Mouse (Mus musculus) forebrain, embryonic 12.5 days (tissue): ENCODE results near the gene Myt1l. TPM values are rescaled to one million over a fixed set of nuclear protein-coding genes. Genes with fewer than 3 reads are reported as not detected.

ENCODE experiments used
- ATAC-seq: fragments of 200-750 bp; cut with Nextera tagmentation; 2 replicates; pipeline ENCODE4 v1.8.0; 2017; ENCODE audit warnings: moderate TSS enrichment; ENCODE audit not compliant: low FRiP score
- H3K27ac ChIP-seq: fragments of 300-500 bp; sonication (generic); 2 replicates; pipeline ENCODE4 v1.5.1; 2016; ENCODE audit warnings: mild to moderate bottlenecking
- H3K27me3 ChIP-seq: fragments of 300-500 bp; sonication (generic); 2 replicates; pipeline ENCODE4 v1.6.1; 2016; ENCODE audit warnings: mild to moderate bottlenecking
- H3K36me3 ChIP-seq: fragments of 300-500 bp; sonication (generic); replicated peaks from 2 replicates; pipeline ENCODE4 v1.6.1; 2016; ENCODE audit warnings: mild to moderate bottlenecking
- H3K4me1 ChIP-seq: fragments of 300-500 bp; sonication (generic); 2 replicates; pipeline ENCODE4 v1.6.1; 2016
- H3K4me2 ChIP-seq: fragments of 300-500 bp; sonication (generic); 2 replicates; pipeline ENCODE4 v1.6.1; 2016; ENCODE audit warnings: mild to moderate bottlenecking, moderate library complexity
- H3K4me3 ChIP-seq: fragments of 300-500 bp; sonication (generic); replicated peaks from 2 replicates; pipeline ENCODE4 v1.5.1; 2016; ENCODE audit warnings: mild to moderate bottlenecking
- H3K9ac ChIP-seq: fragments of 300-500 bp; sonication (generic); 2 replicates; pipeline ENCODE4 v1.6.1; 2016; ENCODE audit warnings: mild to moderate bottlenecking
- H3K9me3 ChIP-seq: fragments of 300-500 bp; sonication (generic); 2 replicates; pipeline ENCODE4 v1.6.1; 2016
- WGBS: fragments of 180-500 bp; shearing (Covaris S2); methylation state at CpG from one replicate; pipeline ENCODE4 v1.1.7; 2016; 5-methylcytosine and 5-hydroxymethylcytosine counted together
- polyA plus RNA-seq: library from polyadenylated mRNA; unstranded; fragments of >200 nt; fragmentation: Nextera tagmentation; extraction: Ambion mirVana; gene quantifications from 2 replicates; pipeline ENCODE4 v1.2.1, GENCODE M21; 2016

The Myt1l gene
- polyA plus RNA-seq, 1 experiment from 2014 or later, result 53.6 TPM

GRCm38 (mm10) chr12:29806415-29806814 is 278.2 kb downstream of the Myt1l start:
- H3K27me3 ChIP-seq, result no peaks in the 10 kb centered on the region
- H3K9me3 ChIP-seq, result no peaks in the 10 kb centered on the region
- H3K4me3 ChIP-seq, result no peak overlapping the region
- H3K4me2 ChIP-seq, result no peak overlapping the region
- peaks cover 12% of the 10 kb centered on the region for H3K4me1 ChIP-seq
- H3K36me3 ChIP-seq, result no peaks in the 10 kb centered on the region
- H3K9ac ChIP-seq, result no peak overlapping the region
- WGBS, result 81% methylated on average over 1 of the region's 1 CpGs
- ATAC-seq, result no peak
- no peak overlapping the region for H3K27ac ChIP-seq

DNA sequence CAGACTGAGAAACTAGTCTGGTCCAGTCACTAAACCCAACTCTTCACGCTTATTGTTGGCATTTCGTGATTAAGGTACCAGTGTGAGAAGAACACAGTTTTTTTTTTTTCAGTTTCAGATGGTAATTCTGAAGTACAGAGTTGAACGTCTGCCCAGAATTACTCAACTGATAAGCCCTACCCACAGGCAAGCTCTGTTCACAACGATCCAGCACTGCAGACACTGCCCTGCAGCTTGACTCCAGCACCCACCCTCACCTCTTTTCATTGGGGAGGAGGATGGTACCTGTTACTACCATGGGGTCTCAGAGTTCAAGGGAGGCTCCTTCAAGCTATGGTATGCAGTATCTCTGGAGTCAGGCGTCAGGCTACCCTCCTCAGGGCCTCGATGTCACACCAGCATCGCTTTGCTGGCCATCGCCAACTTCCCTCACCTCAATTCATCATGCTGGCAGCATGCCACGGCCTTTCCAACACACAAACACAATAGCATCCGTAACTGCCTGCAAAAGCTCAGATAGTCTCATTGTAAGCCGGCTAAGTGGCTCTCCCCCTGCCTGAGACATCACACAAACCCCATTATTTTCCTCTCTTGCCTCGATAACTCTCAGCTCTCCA is 281.5 kb downstream of the Myt1l start:
- ATAC-seq, result 0 out of 2 replicates have a peak, but pooled peaks have one; percentile 30
- WGBS, result 43% methylated on average over 12 of the region's 12 CpGs

GRCm38 (mm10) chr12:29815466-29815865 is 287.3 kb downstream of the Myt1l start:
- Histone ChIP-seq H3K4me3 (no peak overlapping the region), H3K36me3 (no peaks in the 10 kb centered on the region), H3K4me2 (no peak overlapping the region), H3K4me1 (peaks cover 17% of the 10 kb centered on the region), H3K27me3 (no peaks in the 10 kb centered on the region), H3K27ac (peak overlapping the region; percentile 53), H3K9ac (no peak overlapping the region), H3K9me3 (no peaks in the 10 kb centered on the region)
- ATAC-seq, result peak; percentile 36; the same call in 1 of the 2 replicates
- WGBS, result 83% methylated on average over 2 of the region's 2 CpGs

More for the DNA sequence above, 281.5 kb downstream of the Myt1l start:
- no peaks in the 10 kb centered on the region for H3K9me3 ChIP-seq
- no peak overlapping the region for H3K27ac ChIP-seq
- H3K4me1 ChIP-seq, result peaks cover 12% of the 10 kb centered on the region
- no peak overlapping the region for H3K9ac ChIP-seq
- H3K4me3 ChIP-seq, result no peak overlapping the region
- no peak overlapping the region for H3K4me2 ChIP-seq
- no peaks in the 10 kb centered on the region for H3K36me3 ChIP-seq
- no peaks in the 10 kb centered on the region for H3K27me3 ChIP-seq

DNA sequence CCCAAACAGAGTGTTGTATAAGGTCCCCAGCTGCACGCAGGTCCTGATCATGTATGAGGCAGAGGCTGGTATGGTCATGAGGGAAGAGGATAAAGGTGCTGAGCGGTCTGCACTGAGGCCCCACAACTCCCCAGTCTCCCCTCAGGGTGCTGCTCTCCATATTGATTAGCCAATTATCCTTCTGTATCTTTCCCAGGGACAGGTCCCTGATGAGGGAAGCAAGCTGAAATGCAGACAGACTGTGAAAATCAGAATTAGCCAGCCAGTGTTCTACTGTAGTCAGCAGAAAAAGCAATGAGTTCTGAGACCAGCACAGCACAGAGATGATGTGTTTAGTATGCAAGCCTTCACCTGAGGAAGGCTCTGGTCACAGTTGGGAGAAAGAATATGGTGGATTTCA is 287.9 kb downstream of the Myt1l start:
- peak; percentile 55; the same call in 1 of the 2 replicates for ATAC-seq
- Histone ChIP-seq H3K27me3 (no peaks in the 10 kb centered on the region), H3K4me3 (no peak overlapping the region), H3K9ac (no peak overlapping the region), H3K4me1 (peaks cover 17% of the 10 kb centered on the region), H3K27ac (peak overlapping the region; percentile 42; the same call in 1 of the 2 replicates), H3K9me3 (no peaks in the 10 kb centered on the region), H3K36me3 (no peaks in the 10 kb centered on the region), H3K4me2 (no peak overlapping the region)
- WGBS, result 53% methylated on average over 2 of the region's 2 CpGs

GRCm38 (mm10) chr12:29816761-29817160 is 288.6 kb downstream of the Myt1l start:
- H3K27ac ChIP-seq, result no peak overlapping the region
- no peak overlapping the region for H3K4me3 ChIP-seq
- no peaks in the 10 kb centered on the region for H3K36me3 ChIP-seq
- H3K9ac ChIP-seq, result no peak overlapping the region
- 70% methylated on average over 6 of the region's 6 CpGs for WGBS
- ATAC-seq, result no peak
- H3K4me1 ChIP-seq, result peaks cover 21% of the 10 kb centered on the region
- H3K27me3 ChIP-seq, result no peaks in the 10 kb centered on the region
- no peak overlapping the region for H3K4me2 ChIP-seq
- H3K9me3 ChIP-seq, result no peaks in the 10 kb centered on the region

GRCm38 (mm10) chr12:29822216-29822615 is 294.0 kb downstream of the Myt1l start:
- no peak overlapping the region for H3K9ac ChIP-seq
- ATAC-seq, result peak; percentile 65
- 60% methylated on average over 3 of the region's 3 CpGs for WGBS

DNA sequence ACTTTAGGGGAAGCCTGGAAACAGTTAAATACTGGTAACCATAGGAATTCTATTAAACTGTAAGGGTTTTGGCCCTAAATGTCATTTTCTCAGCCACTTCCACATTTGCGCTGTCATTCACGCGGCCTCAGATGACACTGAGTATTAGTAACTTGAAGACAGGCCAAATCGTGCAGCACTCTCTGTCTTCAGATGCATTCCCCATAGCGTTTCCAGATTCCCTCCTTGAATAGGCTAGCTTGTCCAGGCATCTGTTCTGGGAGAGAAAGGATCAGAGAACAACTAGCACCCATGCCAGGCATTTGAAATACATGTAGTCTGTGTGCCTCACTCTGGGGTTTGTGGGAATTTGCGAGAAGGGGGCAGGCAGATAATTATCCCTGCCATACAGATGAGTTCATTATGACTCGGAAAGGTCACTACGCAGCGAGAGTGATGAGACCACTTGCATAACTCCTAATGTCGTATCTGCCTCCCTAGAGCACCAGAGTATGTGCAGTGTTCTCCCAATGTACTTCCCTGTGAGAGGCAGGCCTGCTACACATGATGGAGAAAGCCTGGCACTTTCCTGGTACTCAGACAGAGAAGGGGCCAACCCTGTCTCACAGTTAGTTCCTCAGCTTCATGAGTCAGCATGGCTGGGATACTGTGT is 295.7 kb downstream of the Myt1l start:
- peaks cover 17% of the 10 kb centered on the region for H3K4me1 ChIP-seq
- WGBS, result 84% methylated on average over 10 of the region's 10 CpGs
- H3K36me3 ChIP-seq, result no peaks in the 10 kb centered on the region
- no peak overlapping the region for H3K27ac ChIP-seq
- H3K27me3 ChIP-seq, result no peaks in the 10 kb centered on the region
- H3K4me2 ChIP-seq, result no peak overlapping the region
- no peak overlapping the region for H3K9ac ChIP-seq
- ATAC-seq, result no peak
- H3K4me3 ChIP-seq, result no peak overlapping the region
- H3K9me3 ChIP-seq, result no peaks in the 10 kb centered on the region

More at GRCm38 (mm10) chr12:29822216-29822615, 294.0 kb downstream of the Myt1l start:
- Histone ChIP-seq H3K4me3 (no peak overlapping the region), H3K27me3 (no peaks in the 10 kb centered on the region), H3K36me3 (no peaks in the 10 kb centered on the region), H3K9me3 (no peaks in the 10 kb centered on the region), H3K4me2 (no peak overlapping the region), H3K27ac (no peak overlapping the region), H3K4me1 (peaks cover 18% of the 10 kb centered on the region)

- no peak overlapping the region for H3K4me2 ChIP-seq
- no peak for ATAC-seq
- H3K27ac ChIP-seq, result no peak overlapping the region
- peaks cover 5% of the 10 kb centered on the region for H3K4me1 ChIP-seq
- no peak overlapping the region for H3K4me3 ChIP-seq
- no peaks in the 10 kb centered on the region; the same call in 1 of the 2 replicates for H3K36me3 ChIP-seq
- H3K27me3 ChIP-seq, result no peaks in the 10 kb centered on the region
- H3K9me3 ChIP-seq, result no peaks in the 10 kb centered on the region
- H3K9ac ChIP-seq, result no peak overlapping the region
Measured at GRCm38 (mm10) chr12:29830571-29830970, 302.4 kb downstream of the Myt1l start.

GRCm38 (mm10) chr12:29831356-29831755 is 303.2 kb downstream of the Myt1l start:
- no peak for ATAC-seq
- H3K9ac ChIP-seq, result no peak overlapping the region
- H3K27me3 ChIP-seq, result no peaks in the 10 kb centered on the region
- peaks cover 11% of the 10 kb centered on the region for H3K4me1 ChIP-seq
- H3K4me3 ChIP-seq, result no peak overlapping the region
- 85% methylated on average over 11 of the region's 11 CpGs for WGBS
- H3K4me2 ChIP-seq, result no peak overlapping the region
- no peaks in the 10 kb centered on the region for H3K9me3 ChIP-seq
- no peak overlapping the region for H3K27ac ChIP-seq
- H3K36me3 ChIP-seq, result no peaks in the 10 kb centered on the region; the same call in 1 of the 2 replicates

DNA sequence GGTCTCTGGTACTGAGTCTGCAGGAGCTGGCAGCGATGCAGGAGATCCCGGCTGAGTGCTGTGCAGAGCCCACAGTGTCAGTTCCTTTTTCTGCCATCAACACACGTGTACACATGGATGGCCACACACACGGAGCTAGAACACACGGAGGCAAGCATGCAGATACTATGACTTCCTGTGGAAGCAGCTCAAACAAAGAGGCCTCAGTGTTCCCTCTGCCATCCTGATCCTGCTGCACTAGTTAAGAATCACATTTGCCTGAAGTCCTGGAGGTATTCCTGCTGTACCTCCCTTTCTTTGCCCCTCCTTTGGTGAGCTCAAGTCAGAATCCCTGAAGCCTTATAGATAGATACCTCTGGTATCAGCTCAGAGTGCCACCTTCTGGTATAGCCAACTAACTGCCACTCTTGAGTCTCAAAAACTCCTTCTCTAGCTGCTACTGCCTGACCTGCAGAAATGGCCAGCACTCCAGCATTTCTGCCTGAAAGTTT is 309.2 kb downstream of the Myt1l start:
- H3K4me3 ChIP-seq, result no peak overlapping the region
- no peak overlapping the region for H3K4me2 ChIP-seq
- H3K4me1 ChIP-seq, result peaks cover 14% of the 10 kb centered on the region
- H3K9ac ChIP-seq, result no peak overlapping the region
- 83% methylated on average over 5 of the region's 5 CpGs for WGBS
- ATAC-seq, result peak; percentile 58; the same call in 1 of the 2 replicates
- H3K9me3 ChIP-seq, result no peaks in the 10 kb centered on the region
- 0 out of 2 replicates have a peak, but pooled peaks cover 4% of the 10 kb centered on the region for H3K27me3 ChIP-seq
- H3K27ac ChIP-seq, result peak overlapping the region; percentile 1; the same call in 1 of the 2 replicates
- no peaks in the 10 kb centered on the region; the same call in 1 of the 2 replicates for H3K36me3 ChIP-seq

- Histone ChIP-seq H3K9ac (no peak overlapping the region), H3K36me3 (no peaks in the 10 kb centered on the region; the same call in 1 of the 2 replicates), H3K4me1 (peaks cover 14% of the 10 kb centered on the region), H3K27me3 (0 out of 2 replicates have a peak, but pooled peaks cover 4% of the 10 kb centered on the region), H3K9me3 (no peaks in the 10 kb centered on the region), H3K4me3 (no peak overlapping the region), H3K4me2 (no peak overlapping the region), H3K27ac (no peak overlapping the region)
- no peak for ATAC-seq
- WGBS, result 91% methylated on average over 7 of the region's 7 CpGs
Measured at GRCm38 (mm10) chr12:29838421-29838820, 310.2 kb downstream of the Myt1l start.

- no peak for ATAC-seq
- Histone ChIP-seq H3K9me3 (no peaks in the 10 kb centered on the region), H3K4me3 (no peak overlapping the region), H3K27ac (no peak overlapping the region), H3K27me3 (no peaks in the 10 kb centered on the region), H3K9ac (no peak overlapping the region), H3K4me2 (no peak overlapping the region), H3K36me3 (no peaks in the 10 kb centered on the region; the same call in 1 of the 2 replicates), H3K4me1 (no peaks in the 10 kb centered on the region)
- WGBS, result 88% methylated on average over 3 of the region's 3 CpGs
Measured at GRCm38 (mm10) chr12:29849936-29850335, 321.8 kb downstream of the Myt1l start.
